Mouse (Mus musculus) Muller cell, postnatal 12 days (primary cell): Measurements from ENCODE around the gene Rcbtb2.

ENCODE experiments used
- DNase-seq: peaks from one replicate; pipeline ENCODE4 v3.0.0-alpha.2; 2015; ENCODE audit errors: inconsistent ontology term

The Rcbtb2 gene

DNA sequence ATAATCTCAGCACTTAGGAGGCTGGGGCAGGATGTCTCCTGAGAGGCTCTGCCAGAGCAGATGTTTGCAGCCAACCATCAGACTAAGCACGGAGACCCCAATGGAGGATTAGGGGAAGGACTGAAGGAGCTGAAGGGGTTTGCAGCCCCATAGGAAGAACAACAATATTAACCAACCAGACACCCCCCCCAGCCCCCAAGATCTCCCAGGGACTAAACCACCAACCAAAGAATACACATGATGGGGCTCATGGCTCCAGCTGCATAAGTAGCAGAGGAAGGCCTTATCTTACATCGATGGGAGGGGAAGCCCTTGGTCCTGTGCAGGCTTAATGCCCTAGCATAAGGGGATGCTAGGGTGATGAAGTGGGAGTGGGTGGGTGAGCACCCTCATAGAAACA is 6.5 kb upstream of the Rcbtb2 start:
- no peak for DNase-seq

DNA sequence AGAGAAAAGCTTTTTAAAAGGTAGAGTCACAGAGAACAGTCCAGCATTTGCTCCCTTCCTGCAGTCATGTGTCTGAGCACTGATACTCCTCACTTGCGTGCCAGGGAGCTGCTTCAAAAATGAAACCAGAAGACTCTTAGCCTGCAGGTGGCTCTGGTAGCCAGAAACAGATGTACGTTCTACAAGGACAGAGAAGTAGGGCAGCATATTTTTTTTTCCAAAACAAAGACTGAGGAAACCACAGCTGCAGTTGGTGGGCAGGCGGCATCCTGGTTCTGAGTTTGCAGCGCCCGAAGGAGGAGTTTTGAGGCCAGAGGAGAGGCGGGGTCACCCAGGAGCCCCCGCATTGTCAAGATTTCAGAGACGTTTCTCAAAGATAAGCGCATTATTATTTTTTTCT is 5.9 kb upstream of the Rcbtb2 start:
- DNase-seq, result peak; percentile 70

DNA sequence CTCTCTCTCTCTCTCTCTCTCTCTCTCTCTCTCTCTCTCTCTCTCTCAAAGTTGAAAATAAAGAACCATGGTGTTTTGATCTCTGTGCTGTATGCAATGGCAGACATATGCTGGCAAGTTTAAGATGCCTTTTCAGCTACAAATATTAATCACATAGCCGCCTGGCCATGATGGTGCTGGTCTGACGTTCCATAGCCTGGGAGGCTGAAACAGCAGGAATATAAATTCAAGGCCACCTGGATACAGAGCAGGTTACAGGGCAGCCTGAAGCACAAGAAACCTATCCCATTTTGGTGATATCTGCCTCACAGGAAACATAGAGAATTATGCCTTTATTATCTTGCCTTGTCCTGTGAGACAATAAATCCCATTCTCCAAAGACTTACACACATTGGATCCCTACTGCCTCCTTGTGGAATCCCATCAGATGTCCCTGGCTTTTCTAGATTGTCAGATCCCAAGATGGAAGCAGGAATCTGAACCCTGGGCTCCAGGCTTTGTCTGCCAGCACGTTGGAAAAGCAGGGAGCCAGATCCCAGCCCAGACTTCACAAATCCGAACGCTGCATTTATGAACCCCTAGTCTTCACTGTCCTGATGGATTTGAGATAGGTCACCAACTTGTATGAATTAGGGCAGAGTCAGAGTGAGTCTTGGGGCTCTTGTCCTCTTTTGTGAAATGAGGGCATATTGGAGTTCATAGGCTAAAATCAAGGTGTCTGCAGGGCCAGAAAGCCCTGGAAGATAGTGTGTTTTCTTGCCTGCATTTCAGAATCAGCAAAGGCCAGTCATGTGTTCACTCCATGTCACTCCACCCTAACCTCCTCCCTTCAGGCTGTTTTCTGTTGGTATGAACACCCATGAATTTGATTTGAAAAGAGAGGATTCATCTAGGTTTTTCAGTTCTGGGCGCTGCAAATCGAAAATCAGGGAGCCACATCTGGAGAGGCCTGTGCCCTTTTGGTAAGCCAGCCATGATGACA is 5.1 kb upstream of the Rcbtb2 start:
- no peak for DNase-seq

DNA sequence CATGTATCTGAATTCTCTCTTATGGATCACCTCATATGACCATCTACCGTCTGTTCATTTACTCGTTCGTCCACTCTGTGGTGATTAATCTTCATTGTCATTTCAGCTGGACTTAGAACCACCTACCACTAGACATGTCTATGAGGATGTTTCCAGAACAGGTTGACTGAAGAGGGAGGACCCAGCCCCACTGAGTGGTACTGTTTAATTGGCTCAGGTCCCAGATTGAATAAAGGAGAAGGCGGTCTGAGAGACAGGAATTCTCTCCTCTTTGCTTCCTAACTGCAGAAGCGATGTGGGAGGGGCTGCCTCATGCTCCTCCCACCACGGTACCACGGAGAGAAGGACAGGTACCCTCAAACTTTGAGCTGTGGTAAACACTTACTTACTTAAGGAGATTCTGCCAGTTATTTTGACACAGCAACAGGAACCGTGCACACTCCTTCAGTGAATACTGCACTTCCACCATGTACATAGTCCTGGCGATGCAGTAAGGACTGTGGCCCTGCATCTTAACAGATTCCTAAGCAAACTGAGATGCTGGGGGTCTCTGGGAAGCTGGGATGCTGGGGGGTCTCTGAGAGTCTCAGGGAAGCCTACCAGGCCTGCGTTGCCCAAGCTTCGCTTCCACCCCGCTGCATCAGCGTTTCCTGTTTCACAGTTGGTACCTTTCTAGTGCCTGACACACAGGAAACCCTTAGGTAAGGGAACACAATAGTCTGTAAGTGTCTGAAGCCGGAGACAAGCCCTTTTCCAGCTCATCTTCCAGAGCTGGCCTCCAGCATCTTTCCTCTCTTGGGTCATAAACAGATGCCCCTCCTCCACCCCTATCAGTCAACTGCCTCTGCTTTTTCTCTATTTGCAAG is 4.1 kb upstream of the Rcbtb2 start:
- no peak for DNase-seq

DNA sequence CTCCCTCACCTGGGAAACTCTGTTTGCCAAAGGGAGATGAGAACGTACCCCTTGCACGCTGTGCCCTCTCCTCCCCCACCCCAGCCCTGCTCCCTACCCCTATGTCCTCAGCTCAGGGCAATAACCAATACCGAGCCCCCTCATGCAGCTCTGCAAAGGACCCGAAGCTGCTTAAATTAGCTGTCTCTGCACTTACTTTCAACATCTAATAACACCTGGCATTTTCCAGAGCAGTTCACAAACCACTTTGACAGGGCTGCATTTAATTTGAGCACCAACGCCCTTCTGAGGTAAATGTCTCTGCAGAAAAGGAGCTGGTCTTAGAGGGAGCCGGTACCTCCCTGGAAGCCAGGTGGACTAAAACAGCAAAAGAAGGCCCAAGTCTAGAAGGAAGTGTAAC is 3.4 kb upstream of the Rcbtb2 start:
- no peak for DNase-seq

DNA sequence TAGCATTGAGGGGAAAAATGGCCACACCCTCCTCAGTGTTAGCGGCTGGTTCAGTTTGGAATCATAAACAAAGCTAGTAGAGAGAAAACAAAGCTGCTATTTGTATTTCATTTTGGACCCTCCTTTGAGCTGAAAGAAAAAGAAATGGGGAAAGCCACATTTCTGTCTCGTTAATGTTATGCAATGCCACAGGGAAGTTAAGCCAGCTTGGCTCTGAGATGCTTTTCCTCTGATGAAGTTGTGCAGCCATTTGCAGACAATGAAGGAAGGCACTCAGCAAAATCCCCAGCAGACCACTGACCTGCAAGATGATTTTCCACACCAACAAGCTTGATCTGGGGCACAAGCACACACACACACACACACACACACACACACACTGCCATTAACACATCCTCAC is 2.9 kb upstream of the Rcbtb2 start:
- DNase-seq, result peak; percentile 61

DNA sequence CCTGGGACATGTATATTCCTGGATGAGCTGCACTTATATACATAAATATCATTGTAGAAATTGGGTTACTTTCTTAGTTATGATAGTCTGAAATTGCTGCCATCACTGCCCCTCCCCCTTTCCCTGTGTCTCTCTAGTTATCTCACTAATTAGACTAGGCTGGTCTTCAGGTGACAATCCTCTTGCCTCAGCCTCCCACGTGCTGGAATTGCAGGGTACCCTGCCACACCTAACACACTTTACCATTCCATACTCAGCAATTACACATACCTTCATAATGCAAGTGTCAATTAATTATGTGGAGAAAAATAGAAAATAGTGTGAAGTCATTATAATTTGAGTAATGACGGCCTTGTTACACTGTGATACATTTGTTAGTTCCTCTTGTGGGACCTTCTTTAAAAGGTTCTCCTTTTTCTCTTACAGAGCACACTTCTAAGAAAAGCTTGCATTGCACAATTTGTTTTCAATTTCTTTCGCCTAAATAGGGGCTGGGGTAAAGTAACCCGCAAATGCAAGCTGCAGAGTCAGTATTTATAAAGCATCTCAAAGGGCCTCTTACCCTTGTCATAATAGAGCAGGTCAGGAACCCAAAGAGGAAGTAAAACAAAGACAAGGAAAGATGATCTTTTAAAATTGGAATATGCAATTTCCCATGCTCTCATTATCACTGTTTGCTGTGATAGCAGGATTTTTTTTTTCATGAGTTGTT is 470 bp upstream of the Rcbtb2 start:
- no peak for DNase-seq

DNA sequence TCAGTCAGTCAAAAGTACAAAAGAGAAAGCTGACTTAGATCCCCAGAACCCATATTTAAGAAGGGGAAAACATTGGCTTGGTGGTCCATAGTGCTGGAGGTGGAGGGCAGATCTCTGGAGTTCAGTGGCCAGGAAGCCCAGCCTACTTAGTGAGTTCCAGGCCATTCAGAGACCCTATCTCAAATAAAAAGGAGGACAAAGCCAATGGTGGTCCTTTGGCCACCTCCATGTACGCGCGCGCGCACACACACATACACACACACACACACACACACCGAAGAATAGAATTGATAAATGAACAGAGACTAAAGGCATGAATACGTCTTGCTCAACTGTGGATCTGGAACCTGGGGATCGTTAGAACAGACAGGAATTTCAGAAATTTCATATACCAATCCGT is 544 bp downstream of the Rcbtb2 start:
- no peak for DNase-seq

DNA sequence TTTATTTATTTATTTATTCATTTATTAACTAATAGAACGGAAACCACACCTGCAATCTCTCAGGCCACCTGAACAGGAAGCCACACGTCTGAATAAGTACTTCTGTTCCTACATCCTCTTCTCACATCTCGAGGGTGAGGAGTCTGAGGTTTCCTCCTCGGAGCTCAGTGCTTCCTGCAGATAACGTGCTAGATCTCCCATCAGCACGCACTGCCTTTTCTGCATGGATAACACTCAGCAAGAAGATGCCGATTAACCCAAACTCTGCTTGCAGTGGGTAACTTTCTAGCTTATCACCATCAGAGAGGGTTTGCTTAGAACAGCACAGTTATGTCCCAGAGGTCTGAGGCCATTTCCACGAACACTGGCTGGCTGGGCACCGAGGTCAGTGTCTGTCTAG is 949 bp downstream of the Rcbtb2 start:
- no peak for DNase-seq

DNA sequence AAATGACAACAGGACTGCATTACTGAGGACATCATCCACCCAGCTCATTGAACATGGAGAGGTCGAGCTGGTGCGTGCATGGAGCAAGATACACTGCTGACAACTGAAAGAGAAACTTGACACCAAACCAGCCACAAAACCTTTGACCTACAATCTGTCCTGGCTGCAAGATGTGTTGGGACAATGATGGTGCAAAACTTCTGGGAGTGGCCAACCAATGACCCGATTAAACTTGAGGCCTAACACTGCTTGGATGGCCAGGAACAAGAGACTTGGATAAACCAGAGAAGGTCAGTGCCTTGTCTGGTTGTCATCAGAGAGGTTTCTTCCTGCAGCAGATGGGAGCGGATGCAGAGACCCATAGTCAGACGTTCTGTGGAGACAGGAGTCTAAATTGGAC is 7.7 kb downstream of the Rcbtb2 start:
- DNase-seq, result peak; percentile 55

DNA sequence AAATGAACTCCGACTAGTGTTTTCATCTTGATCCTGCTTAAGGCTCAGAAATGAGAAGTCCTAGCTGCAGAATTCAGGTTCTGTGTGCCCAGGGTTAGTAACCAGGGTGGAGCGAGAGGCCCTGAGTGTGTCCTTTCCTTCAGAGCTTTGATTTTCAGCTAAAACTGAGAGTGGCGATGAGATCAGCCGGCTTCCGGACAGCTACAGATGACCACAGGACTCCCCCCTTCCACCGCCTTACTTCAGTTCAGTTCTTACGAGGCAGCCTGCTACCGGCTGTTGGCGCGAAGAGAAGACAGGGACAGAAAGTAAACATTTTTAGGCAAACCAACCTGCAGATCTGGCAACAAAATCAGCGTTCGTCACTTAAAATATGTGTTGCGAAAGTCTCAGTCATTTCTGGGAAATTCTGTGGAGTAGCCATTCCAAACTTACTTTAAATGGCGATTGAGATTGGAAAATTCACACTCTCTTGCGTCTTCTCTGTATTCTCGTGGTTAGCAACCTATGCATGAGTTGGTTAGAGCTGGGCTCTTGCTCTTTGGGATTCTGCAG is 9.1 kb downstream of the Rcbtb2 start:
- DNase-seq, result no peak

DNA sequence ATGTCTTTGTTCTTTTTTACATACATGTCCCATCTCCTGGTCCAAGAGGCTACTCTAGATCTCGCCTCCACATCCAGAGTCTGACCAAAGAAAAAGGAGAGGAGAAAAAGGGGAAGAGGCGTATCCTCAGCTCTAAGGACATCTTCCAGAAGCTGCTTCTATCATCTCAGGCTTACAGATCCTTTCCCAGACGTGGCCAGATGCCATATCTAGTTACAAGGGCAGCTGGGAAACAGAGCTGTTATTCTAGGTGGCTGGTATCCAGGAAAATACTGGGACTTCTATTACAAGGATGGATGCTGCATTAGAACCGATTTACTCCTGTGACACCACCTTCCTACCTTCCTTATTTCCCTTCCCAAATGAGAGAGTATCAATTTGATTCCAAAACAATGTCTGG is 9.9 kb downstream of the Rcbtb2 start:
- DNase-seq, result no peak

DNA sequence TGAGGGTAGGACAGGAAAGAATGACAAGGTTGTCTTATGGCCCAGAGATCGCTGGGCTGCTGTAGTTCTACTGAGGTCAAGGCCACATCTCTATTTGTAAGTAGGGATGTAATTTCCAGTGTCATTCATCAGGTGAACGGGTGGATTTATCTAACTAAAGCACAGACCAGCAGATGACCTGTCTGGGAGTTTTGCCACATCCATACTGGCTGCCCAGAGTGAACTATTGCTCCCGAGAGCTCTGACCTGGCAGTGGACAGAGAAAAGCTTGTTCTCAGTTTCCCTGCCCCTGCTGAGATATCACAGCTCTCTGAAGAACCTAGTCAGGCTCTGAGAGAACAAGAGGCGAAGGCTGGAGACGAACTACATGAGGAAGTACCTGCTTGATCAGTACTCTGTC is 14.4 kb downstream of the Rcbtb2 start:
- no peak for DNase-seq

DNA sequence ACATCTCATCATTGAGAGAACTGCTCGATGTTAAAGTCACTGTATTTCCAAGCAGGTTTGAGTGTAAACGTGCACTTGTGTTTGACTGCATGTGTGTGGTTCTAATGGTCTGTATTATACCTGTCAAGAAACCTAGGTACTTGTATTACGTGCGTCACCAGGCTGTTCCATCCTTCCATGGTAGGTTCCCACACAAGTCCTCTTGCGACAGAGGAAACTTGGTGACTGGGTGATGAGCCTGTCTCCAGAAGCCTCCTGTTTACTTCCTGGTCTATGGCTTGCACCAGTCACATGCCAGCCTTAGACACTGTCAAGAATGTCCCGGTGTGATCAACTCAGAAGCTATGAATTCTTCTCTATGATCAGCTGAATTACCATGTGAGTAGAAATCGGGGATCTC is 15.6 kb downstream of the Rcbtb2 start:
- no peak for DNase-seq

DNA sequence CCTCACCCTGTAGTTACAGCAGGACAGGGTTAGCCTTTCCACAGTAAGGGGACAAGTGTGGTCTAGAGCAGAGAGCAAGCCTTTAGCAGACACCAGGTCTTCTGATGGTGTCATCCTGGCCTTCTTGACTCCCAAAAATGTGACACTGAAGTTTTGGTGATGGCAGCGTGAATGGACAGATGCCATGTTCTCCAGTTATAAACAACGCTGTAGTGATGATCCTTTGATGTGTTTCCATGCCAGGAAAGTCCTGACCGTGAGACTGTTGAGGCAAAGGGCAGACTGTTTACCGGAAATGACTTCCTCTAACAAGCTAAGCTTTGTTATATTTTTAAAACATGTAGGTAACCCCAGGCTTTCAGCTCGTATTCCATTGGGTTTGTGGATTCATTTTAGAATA is 17.0 kb downstream of the Rcbtb2 start:
- DNase-seq, result no peak

DNA sequence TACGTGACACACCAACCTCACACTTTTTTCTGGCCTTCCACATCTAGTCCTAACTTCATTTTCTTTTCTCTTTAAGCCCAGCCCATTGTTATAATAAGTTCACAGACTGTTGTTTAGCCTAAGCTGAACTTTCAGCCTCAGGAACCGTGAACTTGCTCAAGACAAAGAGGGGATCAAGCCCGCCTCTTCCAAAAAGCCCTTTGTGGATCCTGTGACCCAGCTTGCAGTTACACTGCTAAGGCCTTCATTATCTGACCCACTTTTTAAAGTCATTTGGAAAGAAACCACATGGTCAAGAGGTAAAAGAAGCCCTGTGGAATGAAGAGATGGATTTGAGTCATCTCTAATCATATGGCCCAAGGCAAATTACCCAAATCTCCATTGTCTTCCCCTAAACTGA is 19.0 kb downstream of the Rcbtb2 start:
- no peak for DNase-seq

DNA sequence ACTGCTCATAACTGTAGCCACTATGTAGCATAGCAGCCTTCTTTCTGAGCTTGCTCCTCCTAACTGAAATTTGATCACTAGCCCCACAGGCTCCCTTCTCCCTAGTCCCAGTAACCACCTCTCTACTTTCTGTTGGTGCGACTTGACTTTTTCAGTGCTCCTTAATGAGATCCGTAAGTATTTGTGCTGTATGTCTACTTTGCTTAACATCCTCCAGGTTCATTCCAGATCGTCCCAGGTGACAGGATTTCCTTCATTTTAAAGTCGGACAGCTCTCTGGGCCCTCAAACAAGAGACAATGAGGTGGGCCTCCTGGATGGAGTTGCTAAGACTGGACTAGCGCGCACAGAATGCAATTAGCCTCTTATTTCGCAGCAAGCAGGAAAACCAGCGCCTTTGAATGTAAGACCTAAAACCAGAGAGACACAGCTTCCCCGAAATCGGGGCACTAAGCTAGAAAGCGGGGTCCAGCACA is 19.6 kb downstream of the Rcbtb2 start:
- peak; percentile 79 for DNase-seq

DNA sequence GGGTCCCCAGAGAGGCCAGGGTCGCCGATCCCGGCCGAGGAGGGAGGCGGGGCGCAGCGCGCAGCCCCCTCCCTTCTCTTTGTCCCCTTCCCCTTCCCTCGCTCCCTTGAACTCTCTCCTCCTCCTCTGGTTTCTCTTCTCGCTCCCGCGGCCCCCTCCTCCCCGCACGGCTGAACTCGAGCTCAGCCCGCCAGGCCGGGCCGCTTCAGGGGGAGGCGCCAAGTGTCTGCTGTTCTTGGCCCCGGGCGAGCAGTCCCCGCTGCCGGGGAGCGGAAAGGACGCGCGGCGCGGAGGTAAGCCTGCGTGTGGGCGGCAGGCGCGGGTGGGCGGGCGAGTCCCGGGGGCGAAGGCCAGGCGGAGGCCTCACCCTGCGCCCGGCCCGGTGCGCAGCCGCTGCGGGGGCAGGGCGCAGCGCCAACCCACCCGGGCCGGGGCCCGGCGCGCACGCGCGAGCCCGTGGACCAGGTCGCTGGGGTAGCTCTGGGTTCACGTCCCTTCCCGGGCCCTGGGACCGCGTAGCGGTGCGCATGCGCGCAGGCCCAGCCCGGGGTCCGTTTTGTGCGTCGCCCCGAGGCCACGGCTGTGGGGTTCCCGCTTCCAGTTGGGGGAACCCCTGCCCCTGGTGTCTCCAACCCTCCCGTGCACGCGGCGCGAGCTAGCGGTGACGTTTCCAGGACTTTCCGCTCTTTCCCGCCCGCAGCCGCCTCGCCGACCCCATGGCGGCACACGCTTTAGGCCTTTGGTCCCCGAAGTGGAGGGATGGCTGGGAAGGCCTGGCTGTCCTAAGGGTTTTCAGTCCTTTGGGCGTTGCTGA is 20.3 kb downstream of the Rcbtb2 start:
- peak; percentile 88 for DNase-seq

DNA sequence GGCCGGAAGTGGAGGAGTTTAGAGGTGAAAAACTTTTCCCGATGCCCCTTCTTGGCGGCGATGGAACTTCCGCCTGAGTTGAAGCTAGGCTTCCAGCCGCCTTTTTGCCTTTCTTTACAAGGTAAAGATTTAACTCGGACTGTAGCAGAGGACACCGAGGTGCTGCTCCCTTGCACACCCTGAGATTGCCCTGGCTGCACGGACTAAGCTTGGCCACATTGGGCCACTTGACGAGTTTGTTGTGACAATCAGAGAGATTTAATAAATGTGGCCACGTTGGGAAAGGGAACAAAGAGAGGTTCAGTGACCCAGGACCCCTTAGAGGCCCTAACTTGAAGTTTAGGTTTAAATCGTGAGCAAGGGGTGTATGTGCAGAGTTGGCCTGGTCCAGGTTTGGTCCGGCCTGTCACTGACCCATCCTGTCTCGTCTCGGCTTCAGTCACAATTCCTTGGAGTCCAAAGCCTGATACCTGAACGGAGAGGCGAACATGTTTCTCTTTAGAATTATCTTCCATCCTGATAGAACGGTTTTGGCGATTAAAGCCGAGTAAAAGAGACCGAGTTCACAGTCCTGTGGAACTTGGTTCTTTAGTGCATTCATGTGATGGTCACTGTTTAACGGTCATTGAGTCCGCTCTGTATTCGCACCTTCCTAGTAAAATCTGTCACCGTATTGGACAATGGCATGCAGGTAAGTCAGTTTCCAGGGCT is 21.0 kb downstream of the Rcbtb2 start:
- no peak for DNase-seq

DNA sequence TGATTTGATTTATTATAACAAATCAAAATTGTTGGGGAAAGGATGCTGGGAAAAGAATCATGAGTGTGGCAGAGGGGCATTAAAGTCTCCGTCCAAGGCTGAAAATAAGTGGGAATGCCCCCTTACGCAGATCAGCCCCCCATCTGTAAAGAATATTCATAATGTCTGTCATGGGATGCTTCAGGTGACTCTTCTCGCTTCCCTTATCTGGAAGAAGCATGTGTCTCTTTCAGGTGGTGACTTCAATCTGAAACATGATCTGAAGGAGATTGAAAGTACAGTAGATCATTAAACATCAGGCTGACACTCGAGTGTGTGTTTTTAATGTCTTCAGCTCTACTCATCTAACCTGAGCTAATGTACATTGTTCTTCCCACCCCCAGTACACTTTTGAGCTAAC is 22.7 kb downstream of the Rcbtb2 start:
- no peak for DNase-seq
